Mouse (Mus musculus) kidney, adult 2 months (tissue): ENCODE results near the gene Olfr1440.

Experiments
- CTCF ChIP-seq: fragments of 200-500 bp; conservative IDR thresholded peaks from 2 replicates; pipeline ENCODE4 v1.5.1; 2011; ENCODE audit warnings: low read depth, mild to moderate bottlenecking, control low read depth, low read length, moderate library complexity, mixed read lengths; ENCODE audit not compliant: insufficient read depth, insufficient read length
- POLR2A ChIP-seq: fragments of 200-500 bp; IDR thresholded peaks from one replicate; pipeline ENCODE4 v1.6.1; 2011; ENCODE audit warnings: low read depth, low read length, control low read depth

GRCm38 (mm10) chr19:12374465-12375025 lies 12.5 kb upstream of the Olfr1440 start:
- TF ChIP-seq CTCF, result no peak
- TF ChIP-seq POLR2A, result no peak
